Mouse (Mus musculus): ENCODE results near the gene Tjp2.
"Not testable (repeated sequence)": the region's sequence is repeated elsewhere in the genome, so short reads cannot be mapped to it uniquely, and the experiment has no call there.

Gene Tjp2

DNA sequence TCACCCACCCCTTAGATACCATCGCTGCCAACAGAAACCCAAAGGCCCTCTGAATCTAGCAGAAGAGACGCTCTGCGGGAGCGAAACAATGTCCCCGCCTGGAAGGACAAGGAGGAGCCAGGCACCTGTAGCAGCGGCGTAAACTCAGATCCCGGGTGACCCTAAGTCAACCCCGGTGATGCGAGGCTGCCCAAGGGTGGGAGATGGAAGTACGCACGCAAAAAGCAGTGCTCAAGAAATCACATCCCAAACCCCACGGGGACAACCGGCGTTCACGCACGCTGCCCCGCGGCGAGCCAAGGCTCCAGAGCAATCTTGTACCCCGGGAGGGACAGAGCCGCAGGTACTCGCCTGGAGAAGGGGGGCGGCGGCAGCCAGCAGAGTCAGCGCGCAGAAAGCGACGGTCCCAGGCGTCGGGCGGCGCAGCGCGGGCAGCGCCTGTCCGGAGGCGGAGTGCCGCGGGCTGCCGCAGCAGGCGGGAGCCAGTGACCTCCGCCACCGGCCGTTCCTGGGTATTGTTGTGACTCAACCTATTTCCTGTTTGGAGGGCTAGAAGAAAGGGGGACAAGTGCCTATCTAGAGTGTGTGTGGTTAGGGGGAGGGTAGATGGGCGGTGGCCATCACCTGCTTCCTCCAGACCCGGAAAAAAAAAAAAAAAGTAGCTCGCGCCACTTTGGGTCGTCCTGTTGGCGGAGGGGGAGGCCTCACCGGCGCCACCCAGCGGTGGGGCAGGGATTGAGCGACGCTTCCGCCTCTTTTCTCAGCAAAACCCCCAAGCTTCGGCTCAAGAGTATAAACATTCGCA, at the start of gene Tjp2:
Tjp2 (minus strand) TSS at position 531 of the 805 bp plus-strand sequence.
- DNase-seq, result peak; percentile 8

DNA sequence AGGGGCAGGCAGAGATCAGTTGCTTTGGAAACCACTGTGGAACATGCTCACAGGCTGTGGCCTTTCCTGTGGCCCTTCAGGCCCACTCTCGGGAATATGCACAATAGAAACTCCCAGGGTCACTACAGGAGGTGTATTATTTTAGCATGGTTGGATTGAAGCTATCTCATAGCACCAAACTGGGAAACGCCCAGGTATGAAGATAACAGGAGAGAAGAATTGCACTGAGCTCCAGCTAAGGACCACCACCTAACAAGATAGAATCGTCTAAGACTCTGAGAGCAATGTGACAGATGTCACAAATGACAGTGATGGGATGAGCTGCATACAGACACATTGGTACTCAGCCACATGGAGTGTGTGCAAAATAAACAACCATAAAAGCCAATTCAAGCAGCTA, 49.5 kb upstream of the Tjp2 start:
- no peak for DNase-seq

DNA sequence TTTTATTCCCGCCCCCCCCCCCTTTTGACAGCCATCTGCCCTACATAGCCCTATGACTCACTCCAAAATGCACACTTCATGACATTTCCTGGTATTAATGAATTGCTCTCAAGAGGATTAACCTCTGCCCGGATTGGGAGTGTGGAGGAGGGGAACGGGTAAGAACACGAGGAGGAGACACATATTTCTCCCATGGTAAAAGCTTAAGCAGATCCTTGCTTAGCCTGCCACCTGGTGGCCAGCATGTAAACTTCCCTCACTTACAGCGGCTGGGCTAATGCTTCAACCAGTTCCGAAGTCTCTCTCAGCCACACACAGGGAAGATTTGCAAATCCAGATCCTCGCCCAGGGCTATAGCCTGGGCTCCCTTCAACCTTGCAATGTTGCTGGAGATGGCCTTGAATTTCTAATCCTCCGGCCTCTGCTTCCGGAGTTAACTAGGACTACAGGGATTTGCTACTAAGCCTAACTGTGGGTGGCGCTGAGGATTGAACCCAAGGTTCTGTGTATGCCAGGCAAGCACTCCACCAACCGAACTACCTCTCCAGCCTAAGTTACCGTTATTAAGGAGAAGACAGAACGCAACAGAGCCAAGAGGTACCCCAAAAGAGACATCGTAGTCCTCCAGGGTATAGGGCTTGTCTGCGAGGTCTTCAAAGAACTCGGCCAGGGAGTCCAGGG, 47.1 kb upstream of the Tjp2 start:
- peak; percentile 68 for DNase-seq

DNA sequence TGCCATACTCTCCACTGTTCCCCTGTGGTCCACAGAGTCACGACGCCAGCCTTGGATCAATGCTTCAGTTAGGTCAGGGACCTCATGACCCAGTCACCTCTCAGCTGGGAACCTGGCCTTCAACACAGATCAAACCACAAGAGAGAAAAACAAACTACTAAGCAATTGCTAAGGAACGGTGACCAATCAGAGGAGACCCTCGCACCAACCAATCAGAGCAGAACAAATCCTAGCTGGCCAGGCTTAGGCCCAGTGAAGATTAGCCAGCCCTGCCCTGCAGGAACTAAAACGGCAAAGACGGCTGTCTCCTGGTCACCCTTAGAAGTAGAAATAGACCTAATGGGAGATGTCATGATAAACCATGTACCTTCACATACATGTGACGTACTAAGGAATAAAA, 46.5 kb upstream of the Tjp2 start:
- DNase-seq, result no peak

DNA sequence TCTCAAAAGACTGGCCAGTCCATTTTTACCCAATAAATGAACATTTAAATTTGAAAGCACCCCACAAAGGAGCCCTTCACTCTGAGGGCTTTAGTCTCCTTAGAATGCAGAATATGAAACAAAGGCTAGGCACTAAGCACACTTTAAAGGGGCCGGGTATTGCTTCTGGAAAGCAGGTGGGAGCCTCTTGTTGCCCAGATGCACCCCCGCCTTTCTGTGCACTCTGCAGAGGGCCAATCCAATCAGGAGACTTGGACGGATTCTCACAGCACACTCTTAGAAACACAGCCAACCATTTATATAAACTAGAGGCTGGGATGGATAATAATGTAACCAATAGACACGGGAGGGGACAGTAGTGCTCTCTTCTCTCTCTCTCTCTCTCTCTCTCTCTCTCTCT, 43.7 kb upstream of the Tjp2 start:
- no peak for DNase-seq

DNA sequence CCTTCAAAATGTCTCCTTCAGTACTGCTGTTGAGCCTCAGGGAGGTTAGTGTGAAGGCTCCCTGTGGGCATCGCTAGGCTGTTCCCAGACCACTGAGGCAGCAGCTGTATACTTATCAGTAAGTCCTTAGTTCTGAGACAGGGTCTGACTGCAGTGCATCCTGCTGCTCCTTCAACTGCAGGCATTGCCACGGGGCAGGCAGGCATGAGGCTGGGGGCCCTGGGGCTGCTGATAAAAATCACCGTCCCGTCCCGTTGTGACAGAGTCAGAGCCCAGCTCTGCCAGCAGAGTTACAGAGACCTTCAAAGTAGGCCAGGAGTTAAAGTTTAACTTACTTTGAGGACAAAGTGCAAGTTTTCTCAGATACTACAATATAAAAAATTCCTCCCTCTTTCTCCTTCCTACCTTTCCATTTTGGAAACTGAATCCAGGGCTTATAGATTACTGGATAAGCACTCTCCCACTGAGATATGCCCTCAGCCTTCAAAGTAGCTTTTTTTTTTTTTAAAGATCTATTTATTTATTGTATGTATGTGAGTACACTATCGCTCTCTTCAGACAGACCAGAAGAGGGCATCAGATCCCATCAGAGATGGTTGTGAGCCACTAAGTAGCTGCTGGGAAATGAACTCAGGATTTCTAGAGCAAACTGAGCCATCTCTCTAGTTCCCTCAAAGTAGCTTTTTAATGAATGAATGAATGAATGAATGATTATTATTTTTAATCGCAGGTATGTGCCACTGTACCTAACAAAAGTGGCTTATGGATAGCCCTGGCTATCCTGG, 41.4 kb upstream of the Tjp2 start:
- no peak for DNase-seq

DNA sequence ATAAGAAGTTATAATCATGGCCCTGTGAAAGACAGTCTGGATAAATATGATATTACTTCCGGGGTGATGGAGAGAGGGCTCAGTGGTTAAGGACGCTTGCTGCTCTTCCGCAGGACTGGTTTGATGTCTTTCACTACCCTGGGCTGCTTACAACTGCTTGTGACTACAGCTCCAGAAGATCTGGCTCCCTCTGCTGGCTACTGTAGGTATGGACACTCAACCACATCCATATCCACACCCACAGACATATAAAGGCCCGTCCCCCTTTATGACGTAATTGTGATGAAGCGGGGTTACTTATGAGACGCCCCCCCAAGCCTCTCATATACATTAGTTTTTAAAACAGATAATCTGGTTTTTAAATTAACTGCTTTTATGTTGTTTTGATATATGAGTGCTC, 40.2 kb upstream of the Tjp2 start:
- peak; percentile 67 for DNase-seq

DNA sequence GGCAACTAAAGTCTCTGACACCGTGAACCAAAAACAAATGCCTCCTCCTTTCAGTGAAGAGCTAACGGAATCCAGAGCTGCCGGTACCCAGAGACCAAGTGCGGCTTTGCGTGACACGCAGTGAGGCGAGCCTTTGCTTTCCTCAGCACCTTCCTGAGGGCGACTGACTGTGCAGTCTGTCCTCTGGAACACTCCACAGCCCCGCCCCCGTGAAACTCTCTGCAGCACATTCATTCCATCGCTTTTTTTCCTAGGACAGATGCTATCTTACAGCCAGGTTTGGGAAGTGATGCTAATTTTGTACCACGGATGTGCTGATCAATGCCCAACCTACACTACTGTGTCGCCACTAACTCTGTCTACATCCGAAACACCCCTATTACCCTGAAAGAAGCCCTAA, 37.9 kb upstream of the Tjp2 start:
- no peak for DNase-seq

DNA sequence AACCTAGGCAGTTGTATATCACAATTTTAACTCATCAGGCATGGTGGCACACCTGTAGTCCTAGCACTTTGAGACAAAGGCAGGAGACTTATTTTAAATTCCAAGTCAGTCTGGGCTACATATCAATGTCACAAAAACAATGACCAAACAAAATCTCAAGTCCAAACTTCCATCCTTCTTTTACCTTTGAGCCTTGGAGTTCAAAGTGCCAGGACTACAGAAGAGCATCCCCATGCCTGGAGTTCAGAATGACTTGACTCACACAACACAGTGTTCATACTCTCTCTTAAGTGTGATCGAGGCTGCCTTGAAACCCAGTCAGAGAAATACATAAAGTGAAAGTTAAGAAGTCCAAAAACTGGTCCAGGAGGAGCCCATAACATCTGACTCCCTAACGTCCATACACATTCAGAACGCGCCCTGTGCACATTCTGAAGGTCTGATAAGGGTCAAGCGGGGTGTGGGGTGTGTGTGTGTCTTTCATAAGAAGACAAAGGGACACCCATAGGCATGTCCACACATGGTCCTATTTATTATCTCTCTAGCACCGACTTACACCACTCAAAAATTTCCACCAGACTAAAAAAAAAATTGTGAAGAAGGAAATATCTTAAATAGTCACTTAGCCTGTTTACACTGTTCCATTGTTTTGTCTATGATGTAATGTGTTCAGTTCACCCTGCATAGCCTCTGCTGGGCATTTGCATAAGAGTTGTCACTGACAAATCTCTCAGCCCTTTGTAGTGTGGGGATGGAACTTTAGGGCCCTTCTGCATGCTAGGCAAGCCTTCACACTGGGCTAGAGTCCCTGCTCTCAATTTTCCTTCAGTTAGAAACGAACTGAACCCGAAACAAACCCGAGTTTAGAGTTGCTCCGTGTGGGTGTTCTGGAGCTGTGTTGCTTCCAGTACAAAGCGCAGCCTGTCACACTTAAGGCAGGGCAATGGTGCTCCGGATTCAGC, 34.8 kb upstream of the Tjp2 start:
- DNase-seq, result no peak

DNA sequence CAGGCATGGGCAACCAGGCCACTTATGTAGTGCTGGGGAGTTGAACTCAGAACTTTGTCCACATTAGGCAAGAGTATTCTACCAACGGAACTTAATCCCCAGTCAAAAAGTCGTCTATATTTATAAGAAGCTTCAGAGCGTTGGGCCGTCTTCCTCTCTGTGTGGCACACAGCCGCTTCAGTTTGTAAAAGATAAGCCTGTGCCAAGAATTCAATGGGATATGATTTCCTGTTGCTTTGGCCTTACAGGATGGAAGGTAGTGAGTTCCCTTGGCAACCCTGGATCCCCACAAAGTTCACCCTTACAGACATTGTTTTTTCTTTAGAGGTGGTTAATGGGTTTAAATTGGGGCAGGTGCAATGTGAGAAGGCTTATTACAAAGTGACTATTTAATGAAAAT, 33.5 kb upstream of the Tjp2 start:
- DNase-seq, result no peak

DNA sequence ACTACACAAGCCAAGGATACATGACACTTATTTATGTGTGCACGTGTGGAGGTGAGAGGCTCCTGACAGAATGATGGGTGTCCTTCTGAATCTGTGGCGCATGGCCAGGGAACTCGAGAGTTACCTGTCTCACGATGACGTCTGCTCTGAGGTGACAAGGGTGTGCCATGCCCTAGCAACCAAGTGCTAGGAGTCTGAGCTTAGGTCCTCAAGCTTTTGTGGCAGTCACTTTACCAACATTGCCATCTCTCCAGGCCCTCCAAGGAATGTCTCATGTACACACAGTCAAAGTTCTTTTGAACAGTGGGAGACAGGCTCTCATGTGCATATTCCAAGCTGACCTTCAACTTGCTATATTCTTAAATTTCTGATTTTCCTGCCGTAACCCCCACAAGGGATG, 33.1 kb upstream of the Tjp2 start:
- no peak for DNase-seq

DNA sequence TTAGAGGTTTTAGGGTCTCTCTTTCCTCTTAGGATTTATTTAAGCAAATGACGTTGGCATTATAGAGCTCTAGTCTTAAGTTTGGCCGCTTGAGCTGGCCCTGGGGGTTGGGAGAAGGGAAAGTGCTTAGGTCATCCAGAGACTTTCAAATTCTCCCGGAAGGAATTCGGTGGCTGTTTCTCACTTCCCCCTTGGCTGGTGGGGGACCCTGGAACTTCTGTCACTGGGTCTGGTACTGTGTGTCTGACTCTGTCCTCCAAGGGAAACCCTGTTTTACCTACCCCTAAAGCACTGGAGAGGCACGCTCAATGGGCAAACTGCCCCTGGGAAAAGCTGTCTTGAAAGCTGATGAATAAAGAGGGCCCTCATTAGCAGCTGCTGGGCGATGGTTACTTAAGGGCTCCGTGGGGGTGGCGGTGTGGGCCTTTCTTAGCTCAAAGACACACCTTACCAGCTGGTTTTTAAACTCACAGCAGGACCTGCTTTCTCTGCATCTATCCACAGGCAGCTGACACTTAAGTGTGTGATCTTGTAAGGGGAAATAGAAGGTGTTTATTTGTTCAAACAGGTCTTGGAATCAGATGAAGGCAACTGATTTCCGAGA, 28.9 kb upstream of the Tjp2 start:
- no peak for DNase-seq

DNA sequence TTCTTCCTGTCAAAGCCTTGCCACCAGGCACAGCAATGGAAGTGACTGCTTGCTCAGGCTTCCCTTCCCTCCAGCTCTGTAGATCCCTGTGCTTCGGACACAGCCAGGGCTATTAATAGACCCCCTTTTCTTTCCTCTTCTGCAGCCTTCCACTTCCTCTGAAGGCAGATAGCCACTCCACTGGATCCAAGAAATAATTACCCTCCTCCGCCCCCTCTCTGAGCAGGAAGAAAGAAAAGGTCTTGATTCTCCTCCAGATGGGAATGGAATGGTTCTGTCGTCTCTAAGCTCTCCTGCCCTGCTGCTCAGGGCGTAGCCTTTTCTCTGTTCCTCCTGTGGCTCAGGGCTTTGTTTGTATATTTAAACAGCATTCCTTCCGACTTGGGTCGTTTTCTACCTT, 27.0 kb upstream of the Tjp2 start:
- no peak for DNase-seq

DNA sequence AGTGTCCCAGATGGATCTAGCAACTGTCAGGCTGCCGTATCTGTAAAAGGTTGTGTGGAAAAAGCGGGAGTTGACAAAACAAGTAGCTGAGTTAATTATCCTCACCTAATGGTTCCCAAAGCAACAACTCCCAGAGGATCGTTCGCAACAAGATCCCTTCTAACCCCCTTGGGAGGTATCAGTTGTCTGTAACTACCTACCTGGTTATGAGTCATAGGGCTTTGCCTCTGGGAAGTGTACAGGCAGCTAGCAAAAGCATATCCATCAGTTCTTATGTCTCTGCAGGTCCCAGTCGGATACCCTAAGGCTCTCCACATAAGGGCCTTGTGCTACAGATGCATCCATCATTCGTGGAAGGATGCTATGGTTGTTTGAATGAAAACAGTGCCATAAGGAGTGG, 18.5 kb upstream of the Tjp2 start:
- DNase-seq, result no peak

DNA sequence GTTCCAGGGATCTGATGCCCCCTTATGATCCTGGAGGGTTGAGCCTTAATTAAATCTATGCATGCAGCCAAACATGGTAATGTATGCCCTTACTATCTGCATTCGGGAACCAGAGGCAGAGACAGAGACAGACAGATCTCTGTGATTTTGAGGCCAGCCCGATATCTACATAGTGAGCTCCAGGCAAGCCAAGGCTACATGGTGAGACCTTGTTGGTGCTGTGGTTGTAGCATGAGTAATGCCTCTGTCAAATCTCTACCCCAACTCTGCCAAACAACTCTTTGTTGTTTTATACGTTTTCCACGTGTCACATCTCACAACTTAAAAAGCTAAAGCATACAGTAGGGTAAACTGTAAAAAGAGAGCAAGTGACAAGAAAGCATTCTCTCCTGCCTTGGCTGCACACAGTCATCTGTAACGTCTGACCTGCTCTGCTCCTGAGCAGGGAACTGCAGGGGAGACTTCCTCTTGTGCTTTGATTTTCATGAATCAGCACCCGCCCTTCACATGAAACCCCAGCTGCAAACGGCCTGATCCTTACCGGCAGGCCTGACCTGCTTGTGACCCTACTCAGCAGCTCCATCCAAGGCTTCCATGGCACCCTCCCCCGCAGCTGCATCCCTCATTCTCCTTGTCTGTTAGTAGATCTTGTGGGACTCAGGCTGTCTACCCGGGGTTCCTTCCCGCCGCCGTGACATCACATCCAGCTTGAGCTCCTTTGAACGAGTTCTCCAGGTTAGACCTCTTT, 17.1 kb upstream of the Tjp2 start:
- DNase-seq, result no peak

DNA sequence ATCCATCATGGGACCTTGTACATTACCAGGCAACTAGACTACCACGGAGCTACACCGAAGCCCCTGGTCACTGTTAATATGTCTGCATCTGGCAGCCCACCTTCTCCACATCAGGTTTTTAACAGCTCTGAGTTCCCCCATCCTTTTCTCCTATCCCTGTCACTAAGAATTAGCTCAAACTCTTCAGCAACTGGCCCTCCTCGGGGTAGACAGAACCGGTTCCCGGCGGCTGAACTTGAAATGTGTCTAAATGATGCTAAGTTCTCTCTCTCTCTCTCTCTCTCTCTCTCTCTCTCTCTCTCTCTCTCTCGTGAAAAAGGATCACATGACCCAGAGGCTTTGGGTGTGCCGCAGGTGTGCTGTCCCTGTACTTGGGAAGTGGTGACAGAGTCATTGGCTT, 16.4 kb upstream of the Tjp2 start:
- no peak for DNase-seq

DNA sequence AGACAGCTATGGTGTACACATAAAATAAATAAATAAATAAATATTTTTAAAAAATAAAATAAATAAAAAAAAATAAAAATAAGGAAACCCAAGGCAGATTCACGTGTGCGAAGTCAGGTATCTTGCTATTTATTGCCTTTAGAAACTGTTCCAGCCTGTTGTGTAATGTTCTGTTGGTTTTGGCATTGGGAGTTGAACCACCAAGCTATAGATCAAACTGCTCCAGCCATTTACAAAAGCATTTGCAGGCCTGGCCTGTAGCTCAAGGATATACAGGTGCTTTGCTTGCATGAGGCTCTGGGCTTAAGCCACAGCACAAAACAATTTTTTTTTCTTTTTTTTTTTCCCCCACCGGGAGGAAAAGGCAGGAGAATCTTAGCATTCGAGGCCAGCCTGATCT, 13.2 kb upstream of the Tjp2 start:
- DNase-seq, result no peak

DNA sequence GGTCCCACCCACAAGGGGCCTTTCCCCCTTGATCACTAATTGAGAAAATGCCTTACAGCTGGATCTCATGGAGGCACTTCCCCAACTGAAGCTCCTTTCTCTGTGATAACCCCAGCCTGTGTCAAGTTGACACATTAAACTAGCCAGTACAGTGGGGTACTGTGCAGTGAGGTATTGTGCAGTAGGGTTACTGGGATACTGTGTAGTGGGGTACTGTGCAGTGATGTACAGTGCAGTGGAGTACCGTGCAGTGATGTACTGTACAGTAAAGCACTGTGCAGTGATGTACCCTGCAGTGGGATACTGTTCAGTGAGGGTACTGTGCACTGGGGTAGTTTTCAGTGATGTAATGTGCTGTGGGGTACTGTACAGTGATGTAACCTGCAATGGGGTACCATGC, 7.5 kb upstream of the Tjp2 start:
- not testable (repeated sequence) for DNase-seq

DNA sequence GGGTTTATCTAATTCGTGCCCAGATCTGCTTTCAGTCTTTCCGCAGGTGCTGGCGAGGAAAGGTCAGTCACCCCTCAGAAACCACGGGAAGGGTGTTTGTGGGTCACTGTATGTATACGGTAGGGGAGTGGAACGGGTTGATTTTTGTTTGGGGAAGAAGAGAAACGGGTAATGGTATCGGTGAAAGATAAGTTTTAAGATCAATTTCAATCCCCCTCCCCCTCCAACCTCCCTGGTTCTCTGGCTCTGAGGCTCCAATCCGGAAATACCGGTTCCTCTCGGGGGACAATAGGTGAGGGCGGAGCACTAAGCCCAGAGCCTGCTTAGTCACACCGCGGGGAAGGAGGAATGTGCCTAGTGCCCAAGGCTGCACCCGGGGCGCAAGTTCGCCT, 471 bp upstream of the Tjp2 start:
- no peak for DNase-seq

DNA sequence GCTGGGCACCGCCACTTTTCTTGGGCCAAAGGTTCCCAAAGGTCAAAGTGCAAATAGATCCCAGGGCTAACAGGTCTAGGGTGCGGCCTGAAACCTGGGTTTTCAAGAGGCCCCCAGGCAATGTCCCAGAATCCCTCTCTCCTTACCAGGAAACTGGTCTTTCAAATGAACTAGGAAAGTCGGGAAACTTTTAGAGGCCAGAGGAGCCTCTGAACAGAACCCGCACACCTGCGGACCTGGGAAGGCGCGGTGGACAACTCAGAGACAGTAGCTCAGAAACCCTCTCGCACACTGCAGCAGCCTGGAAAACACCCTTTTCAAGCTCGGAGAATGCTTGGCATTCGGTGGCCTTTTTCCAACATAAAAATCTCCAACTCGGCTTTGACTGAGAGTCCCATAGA, 979 bp downstream of the Tjp2 start:
- DNase-seq, result no peak

DNA sequence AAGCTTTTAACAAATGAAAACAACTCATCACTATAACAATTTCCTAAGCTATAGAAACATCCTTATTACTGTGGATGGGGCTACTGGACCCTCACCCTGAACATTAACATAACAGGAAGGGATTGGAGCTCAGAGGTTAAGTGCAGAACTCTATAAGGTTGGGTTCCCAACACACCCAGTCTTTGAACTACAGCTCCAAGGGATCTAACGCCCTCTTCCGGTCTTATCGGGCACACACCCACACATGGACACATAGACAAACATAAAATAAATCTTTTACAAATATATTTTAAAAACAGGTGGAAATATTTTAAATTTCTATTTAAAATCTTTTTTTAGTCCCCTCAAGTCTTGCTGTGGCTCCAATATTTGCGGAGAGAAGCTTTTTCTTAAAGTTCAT, 3.4 kb downstream of the Tjp2 start:
- no peak for DNase-seq
